30 mouse cellular contexts compared by ENCODE assay signal in the genomic region with DNA sequence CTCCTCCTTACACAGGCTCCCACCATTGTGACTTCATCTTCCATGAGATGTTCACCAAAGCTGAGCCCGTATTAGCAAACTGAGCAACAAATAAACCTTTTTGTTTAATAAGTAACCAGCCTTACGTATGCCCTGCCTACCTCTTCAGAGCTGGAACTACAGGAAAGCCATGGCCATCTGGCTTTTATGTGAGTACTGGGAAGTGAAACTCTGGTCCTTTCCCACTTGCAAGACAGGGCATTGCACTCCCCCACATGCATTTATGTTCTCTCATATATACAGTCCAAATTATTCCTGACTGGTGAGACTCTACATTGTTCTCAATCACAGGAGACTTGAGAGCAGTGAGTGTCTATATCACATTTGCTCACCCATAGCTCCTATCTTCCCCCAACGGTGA. TPM values are rescaled to one million over a fixed set of nuclear protein-coding genes. Genes with fewer than 3 reads are reported as not detected.
DNase-seq lines count a peak whose midpoint lies in the region; ATAC-seq and TF ChIP-seq lines count a peak whose summit lies in the region.
"Had no signal": no experiment of that assay in that cellular context is flagged by ENCODE, and none has a peak within 500 bp of the region (broad histone marks: within the 10 kb centered on the region; RNA-seq: fewer than 3 reads in every experiment).

No protein-coding gene starts in this region.

- H3K79me2 ChIP-seq in heart, adult 2 months (replicated peaks; ENCODE audit: control insufficient read depth, insufficient read depth, low read length), result no peaks in the 10 kb centered on the region

- no peak overlapping the region for H3K9ac ChIP-seq in heart, adult 2 months (ENCODE audit: low read depth, low read length)
- H3K9ac ChIP-seq: embryonic facial prominence, embryonic 13.5 days; forebrain, embryonic 12.5 days; forebrain, embryonic 15.5 days; heart, embryonic 13.5 days; hindbrain, embryonic 15.5 days had no signal

- DNase-seq in heart, adult 11 months, result peak; percentile 88
- no peak for DNase-seq in heart, adult 2 months
- DNase-seq in A20 (ENCODE audit: low read depth, low spot score), result peak; percentile 27
- no peak for DNase-seq in layer of hippocampus, adult 18-20 months (ENCODE audit: low spot score in 2 of 2)
- no peak for DNase-seq in thymus, adult 18-20 months
- DNase-seq in spleen, adult 18-20 months, result no peak
- DNase-seq: adrenal gland, adult 2 months; adrenal gland, postnatal 14 days; B cell, adult 2 months; cerebellum, adult 11 months; cerebellum, adult 2 months; cerebellum, adult 9-11 months; cerebellum, postnatal 25 days; embryo, embryonic 11 days; gastrocnemius, postnatal 10 days; gastrocnemius, postnatal 36 days; heart, adult 18-20 months; heart, postnatal 14 days; heart, postnatal 4 days had no signal

- intact Hi-C loops in heart, adult 2 months (cut with DNase I), result loop anchor here (5.0 kb wide), 1 partner anchor 38 kb away; no protein-coding TSS in a partner anchor

- H3K4me3 ChIP-seq in heart, adult 2 months, result no peak overlapping the region
- H3K4me3 ChIP-seq: embryonic facial prominence, embryonic 10.5 days; embryonic facial prominence, embryonic 13.5 days; erythroblast, embryonic 14.5 days; forebrain, embryonic 12.5 days; forebrain, embryonic 15.5 days; heart, embryonic 10.5 days; heart, embryonic 13.5 days; hindbrain, embryonic 15.5 days had no signal

- no peaks in the 10 kb centered on the region for H3K4me1 ChIP-seq in heart, adult 2 months (ENCODE audit: control insufficient read depth, insufficient read depth, low read length)
- H3K4me1 ChIP-seq: embryonic facial prominence, embryonic 10.5 days; embryonic facial prominence, embryonic 13.5 days; forebrain, embryonic 12.5 days; heart, embryonic 10.5 days; hindbrain, embryonic 15.5 days had no signal

- no peak for TF ChIP-seq EP300 in heart, adult 2 months (IDR thresholded peaks at IDR 0.05; ENCODE audit: insufficient read depth, low read depth, low read length)

- TF ChIP-seq CTCF in heart, adult 2 months (IDR thresholded peaks at IDR 0.05), result no peak

- peak; percentile 79 for ATAC-seq in granulocyte monocyte progenitor cell, adult 5-6 weeks (replicated peaks; ENCODE audit: poor library complexity, severe bottlenecking)
- 0 out of 2 replicates have a peak, but pooled peaks have one; percentile 16 for ATAC-seq in monocyte, adult 5-6 weeks (replicated peaks; ENCODE audit: insufficient number of reproducible peaks, low FRiP score, low TSS enrichment, poor library complexity, severe bottlenecking)
- ATAC-seq: forebrain, embryonic 15.5 days had no signal

- no peak overlapping the region for H3K27ac ChIP-seq in heart, adult 2 months
- H3K27ac ChIP-seq: embryonic facial prominence, embryonic 10.5 days; embryonic facial prominence, embryonic 13.5 days; forebrain, embryonic 12.5 days; forebrain, embryonic 15.5 days; heart, embryonic 10.5 days; heart, embryonic 13.5 days; hindbrain, embryonic 15.5 days had no signal

- 77% methylated on average over 3 of the region's 3 CpGs for WGBS in heart, adult 2 months

- TF ChIP-seq POLR2A in heart, adult 2 months (IDR thresholded peaks at IDR 0.05; ENCODE audit: insufficient read depth, low read depth, low read length), result no peak

- H3K36me3 ChIP-seq in heart, adult 2 months (ENCODE audit: control insufficient read depth, insufficient read depth, low read length), result no peaks in the 10 kb centered on the region
- H3K36me3 ChIP-seq: embryonic facial prominence, embryonic 10.5 days; embryonic facial prominence, embryonic 13.5 days; forebrain, embryonic 12.5 days; forebrain, embryonic 15.5 days; heart, embryonic 10.5 days; heart, embryonic 13.5 days; hindbrain, embryonic 15.5 days had no signal

- H3K27me3 ChIP-seq in heart, adult 2 months (ENCODE audit: control insufficient read depth, insufficient read depth, low read length), result no peaks in the 10 kb centered on the region
- H3K27me3 ChIP-seq: embryonic facial prominence, embryonic 13.5 days; forebrain, embryonic 12.5 days; forebrain, embryonic 15.5 days; heart, embryonic 13.5 days; hindbrain, embryonic 15.5 days had no signal

RNA-seq across cellular contexts. Expression of gene Kctd12, which starts 52.9 kb away (rescaled TPM):
- 10 to 100 TPM; 18.1 to 22.3 TPM for total RNA-seq in heart, adult 2 months (2021)
- polyA plus RNA-seq in heart, adult 2 months (2012; rRNA removed), result 7.1 and 11.3 TPM in 2 replicates
- 49.0 and 63.5 TPM in 2 replicates for total RNA-seq in granulocyte monocyte progenitor cell, adult 5-6 weeks (2014; fragmentation: Nextera tagmentation)
- 63.8 and 64.9 TPM in 2 replicates for total RNA-seq in granulocyte monocyte progenitor cell, adult 5-6 weeks (2017)
- total RNA-seq in monocyte, adult 5-6 weeks (2017), result 144 to 172 TPM (median 153 TPM) in 3 replicates
- total RNA-seq in layer of hippocampus, adult 18-20 months (2021), result 100 to 1,000 TPM; 121 to 126 TPM
- total RNA-seq: MEL had no signal

Comparison
In these comparisons a context has a peak if more than half of its experiments do, and no peak if none do; other contexts are left out.
1. DNase-seq: peak in heart, adult 11 months (single experiment) and A20 (single experiment); none in heart, adult 2 months (0 of 2), layer of hippocampus, adult 18-20 months (0 of 2), thymus, adult 18-20 months (0 of 2) and spleen, adult 18-20 months (0 of 2).